Mouse (Mus musculus) gastrocnemius, adult 8-10 months (tissue): ENCODE results near the gene Rad21l. TPM values are rescaled to one million over a fixed set of nuclear protein-coding genes. Genes with fewer than 3 reads are reported as not detected.

Experiments
- DNase-seq, 2 experiments: peaks; one replicate each; pipeline ENCODE4 v3.0.0; 2022; ENCODE audit warnings: low spot score in 2 of 2
- total RNA-seq, 4 experiments: library from RNA; stranded (reverse); gene quantifications; 2 replicates each; pipeline ENCODE4 v1.2.4; 2022

Gene Rad21l
- total RNA-seq = not detected

GRCm38 (mm10) chr2:151668433-151668832 lies at the start of gene Rad21l:
TSS of gene Rad21l (minus strand) at chr2:151668533.
- no peak for DNase-seq

GRCm38 (mm10) chr2:151716318-151717055 lies 48.2 kb upstream of the Rad21l start:
- no peak for DNase-seq

- DNase-seq = no peak
Measured at GRCm38 (mm10) chr2:151715526-151715925, 47.2 kb upstream of the Rad21l start.

GRCm38 (mm10) chr2:151712647-151713046 lies 44.3 kb upstream of the Rad21l start:
- no peak for DNase-seq

- no peak for DNase-seq
Measured at GRCm38 (mm10) chr2:151702851-151703190, 34.5 kb upstream of the Rad21l start.

- DNase-seq = peak in 1 of 2 experiments; percentile 13
Measured at GRCm38 (mm10) chr2:151702146-151702850, 34.0 kb upstream of the Rad21l start.

- no peak for DNase-seq
Measured at GRCm38 (mm10) chr2:151701231-151702145, 33.2 kb upstream of the Rad21l start, which contains the start of gene Tmem74b. TSS of gene Tmem74b (plus strand) at chr2:151702008.

GRCm38 (mm10) chr2:151682976-151683375 lies 14.6 kb upstream of the Rad21l start:
- DNase-seq = no peak

GRCm38 (mm10) chr2:151682357-151682756 lies 14.0 kb upstream of the Rad21l start:
- DNase-seq = no peak

- no peak for DNase-seq
Measured at GRCm38 (mm10) chr2:151676234-151676633, 7.9 kb upstream of the Rad21l start.

GRCm38 (mm10) chr2:151670968-151671329 lies 2.6 kb upstream of the Rad21l start:
- no peak for DNase-seq

GRCm38 (mm10) chr2:151670026-151670967 lies 2.0 kb upstream of the Rad21l start:
- no peak for DNase-seq

GRCm38 (mm10) chr2:151652053-151652452 lies 16.3 kb downstream of the Rad21l start:
- DNase-seq = no peak

- no peak for DNase-seq
Measured at GRCm38 (mm10) chr2:151636015-151636402, 32.3 kb downstream of the Rad21l start.

GRCm38 (mm10) chr2:151635362-151636014 lies 32.8 kb downstream of the Rad21l start:
- DNase-seq = no peak

GRCm38 (mm10) chr2:151634903-151635302 lies 33.4 kb downstream of the Rad21l start:
- DNase-seq = no peak

GRCm38 (mm10) chr2:151632982-151633381 lies 35.4 kb downstream of the Rad21l start:
- no peak for DNase-seq

GRCm38 (mm10) chr2:151632159-151632814 lies 36.0 kb downstream of the Rad21l start, which contains the start of gene Snph:
TSS of gene Snph (minus strand) at chr2:151632593.
- peak; percentile 27 to 50 for DNase-seq

- no peak for DNase-seq
Measured at GRCm38 (mm10) chr2:151631406-151632158, 36.8 kb downstream of the Rad21l start.
